Mouse (Mus musculus) liver, embryonic 16.5 days (tissue): ENCODE data around the gene Ppp2r2c. TPM values are rescaled to one million over a fixed set of nuclear protein-coding genes. Genes with fewer than 3 reads are reported as not detected.

Experiments
- ATAC-seq: fragments of 200-750 bp; cut with Nextera tagmentation; 2 replicates; pipeline ENCODE4 v1.8.0; 2017; ENCODE audit warnings: low read depth, mild to moderate bottlenecking, moderate number of reproducible peaks, moderate library complexity
- H3K27ac ChIP-seq: fragments of 300-500 bp; sonication (generic); 2 replicates; pipeline ENCODE4 v1.5.1; 2014; ENCODE audit warnings: mild to moderate bottlenecking, low read length
- H3K27me3 ChIP-seq: fragments of 300-500 bp; sonication (generic); 2 replicates; pipeline ENCODE4 v1.6.1; 2014; ENCODE audit warnings: low read depth, low read length, mixed read lengths; ENCODE audit not compliant: control insufficient read depth, insufficient read depth
- H3K36me3 ChIP-seq: fragments of 300-500 bp; sonication (generic); 2 replicates; pipeline ENCODE4 v1.6.1; 2014; ENCODE audit warnings: mild to moderate bottlenecking; ENCODE audit not compliant: control insufficient read depth, insufficient read depth
- H3K4me1 ChIP-seq: fragments of 300-500 bp; sonication (generic); 2 replicates; pipeline ENCODE4 v1.6.1; 2014; ENCODE audit warnings: low read depth, low read length, mixed read lengths; ENCODE audit not compliant: control insufficient read depth
- H3K4me2 ChIP-seq: fragments of 300-500 bp; sonication (generic); 2 replicates; pipeline ENCODE4 v1.6.1; 2014; ENCODE audit warnings: low read depth, low read length, mixed read lengths
- H3K4me3 ChIP-seq: fragments of 300-500 bp; sonication (generic); 2 replicates; pipeline ENCODE4 v1.5.1; 2014; ENCODE audit warnings: low read depth, mild to moderate bottlenecking, low read length
- H3K9ac ChIP-seq: fragments of 300-500 bp; sonication (generic); 2 replicates; pipeline ENCODE4 v1.6.1; 2014; ENCODE audit warnings: low read depth, low read length
- H3K9me3 ChIP-seq: fragments of 300-500 bp; sonication (generic); replicated peaks from 2 replicates; pipeline ENCODE4 v1.6.1; 2016; ENCODE audit warnings: low read length; ENCODE audit not compliant: control insufficient read depth
- WGBS: fragments of 180-500 bp; shearing (Covaris S2); extraction: QIAGEN DNeasy Blood & Tissue Kit; methylation state at CpG from one replicate; pipeline ENCODE4 v1.1.7; 2014; ENCODE audit not compliant: insufficient replicate concordance; 5-methylcytosine and 5-hydroxymethylcytosine counted together
- polyA plus RNA-seq: library from polyadenylated mRNA; unstranded; fragments of >200 nt; fragmentation: Nextera tagmentation; extraction: Ambion mirVana; gene quantifications from 2 replicates; pipeline ENCODE4 v1.2.1, GENCODE M21; 2015

Gene Ppp2r2c
- polyA plus RNA-seq, 1 experiment from 2014 or later, result 0.02 TPM

DNA sequence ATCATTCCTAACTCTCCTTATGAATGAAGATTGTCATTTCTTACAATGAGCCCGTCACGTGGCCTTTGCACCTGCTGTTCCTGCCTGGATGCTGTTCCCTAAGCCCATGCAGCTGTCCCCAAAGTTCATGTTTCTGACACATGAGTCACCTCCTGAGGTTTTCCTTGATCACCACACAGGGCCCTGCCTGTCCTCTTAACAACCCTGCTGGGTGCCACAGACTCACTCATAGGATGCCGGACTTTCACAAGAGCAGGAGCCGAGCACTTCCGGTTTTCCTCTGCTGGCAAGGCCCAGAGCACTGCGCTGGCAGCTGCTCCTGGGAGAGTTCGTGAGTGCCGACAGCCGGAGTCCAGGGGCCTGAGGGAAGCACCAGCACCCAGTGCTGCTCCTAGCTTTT is 132.7 kb downstream of the Ppp2r2c start:
- Histone ChIP-seq H3K4me2 (no peak overlapping the region), H3K9me3 (no peaks in the 10 kb centered on the region), H3K27me3 (no peaks in the 10 kb centered on the region), H3K4me1 (no peaks in the 10 kb centered on the region), H3K4me3 (no peak overlapping the region), H3K9ac (no peak overlapping the region), H3K36me3 (no peaks in the 10 kb centered on the region), H3K27ac (no peak overlapping the region)
- no peak for ATAC-seq
- 78% methylated on average over 9 of the region's 9 CpGs for WGBS

DNA sequence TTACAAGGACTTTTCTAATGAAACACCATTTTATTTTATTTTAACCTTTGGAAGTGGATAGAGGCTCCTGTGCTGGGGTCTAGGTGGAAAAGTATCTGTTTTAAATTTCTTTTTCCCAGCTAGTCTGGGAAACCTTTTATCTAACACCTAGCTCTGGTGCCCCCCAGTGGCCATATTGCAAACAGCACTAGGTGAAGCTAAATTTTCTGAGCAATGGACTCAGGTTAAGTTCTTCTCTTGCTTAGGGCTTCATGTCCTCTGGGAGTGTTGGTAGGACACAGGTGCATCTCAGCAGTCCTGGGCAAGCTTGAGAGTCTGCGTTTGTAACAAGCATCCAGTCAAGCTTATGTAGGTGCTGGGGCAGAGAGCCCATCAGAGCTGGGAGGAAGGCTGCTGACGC is 133.7 kb downstream of the Ppp2r2c start:
- no peak overlapping the region for H3K4me3 ChIP-seq

More for the DNA sequence above, 133.7 kb downstream of the Ppp2r2c start:
- Histone ChIP-seq H3K9ac (no peak overlapping the region), H3K27me3 (no peaks in the 10 kb centered on the region), H3K36me3 (no peaks in the 10 kb centered on the region), H3K27ac (no peak overlapping the region), H3K9me3 (no peaks in the 10 kb centered on the region), H3K4me1 (no peaks in the 10 kb centered on the region), H3K4me2 (no peak overlapping the region)
- WGBS, result 44% methylated on average over 2 of the region's 2 CpGs
- no peak for ATAC-seq

Other genes starting within 250 kb of the Ppp2r2c start
- 22.6 and 23.2 TPM in 2 replicates for gene D5Ertd579e, start 172.5 kb upstream of the Ppp2r2c start, polyA plus RNA-seq
- 11.3 and 12.6 TPM in 2 replicates for gene Bloc1s4, start 119.9 kb upstream of the Ppp2r2c start, polyA plus RNA-seq
- gene Mrfap1, start 71.7 kb upstream of the Ppp2r2c start, polyA plus RNA-seq, result 106 and 110 TPM in 2 replicates
- gene Man2b2, start 37.9 kb upstream of the Ppp2r2c start, polyA plus RNA-seq, result 17.4 and 21.7 TPM in 2 replicates
- gene Wfs1, start 120.7 kb downstream of the Ppp2r2c start, polyA plus RNA-seq, result 1.6 and 2.0 TPM in 2 replicates
- not detected in 2 replicates for gene Gm1043, start 216.9 kb downstream of the Ppp2r2c start, polyA plus RNA-seq